Mouse (Mus musculus) midbrain, postnatal 0 days (tissue): ENCODE measurements around the gene Ift81. TPM values are rescaled to one million over a fixed set of nuclear protein-coding genes. Genes with fewer than 3 reads are reported as not detected.

Experiments used
- ATAC-seq: fragments of 200-750 bp; cut with Nextera tagmentation; 2 replicates; pipeline ENCODE4 v1.8.0; 2017; ENCODE audit warnings: moderate number of reproducible peaks, mild to moderate bottlenecking, moderate TSS enrichment, moderate library complexity; ENCODE audit not compliant: low FRiP score
- DNase-seq: peaks from one replicate; pipeline ENCODE4 v3.0.0-alpha.2; 2015; ENCODE audit warnings: low spot score
- H3K27ac ChIP-seq: fragments of 300-500 bp; sonication (generic); 2 replicates; pipeline ENCODE4 v1.5.1; 2014; ENCODE audit warnings: low read depth, mild to moderate bottlenecking, low read length, mixed read lengths
- H3K27me3 ChIP-seq: fragments of 300-500 bp; sonication (generic); 2 replicates; pipeline ENCODE4 v1.6.1; 2014; ENCODE audit warnings: low read length, control low read depth, mixed read lengths; ENCODE audit not compliant: insufficient read depth
- H3K36me3 ChIP-seq: fragments of 300-500 bp; sonication (generic); 2 replicates; pipeline ENCODE4 v1.6.1; 2014; ENCODE audit warnings: low read length, control low read depth, mixed read lengths; ENCODE audit not compliant: insufficient read depth
- H3K4me1 ChIP-seq: fragments of 300-500 bp; sonication (generic); 2 replicates; pipeline ENCODE4 v1.6.1; 2014; ENCODE audit warnings: mild to moderate bottlenecking, control low read depth, antibody characterized with exemption, low read length, mixed read lengths; ENCODE audit not compliant: insufficient read depth
- H3K4me2 ChIP-seq: fragments of 300-500 bp; sonication (generic); 2 replicates; pipeline ENCODE4 v1.6.1; 2014; ENCODE audit warnings: low read depth, mild to moderate bottlenecking, low read length, mixed read lengths; ENCODE audit not compliant: poor library complexity, severe bottlenecking
- H3K4me3 ChIP-seq: fragments of 300-500 bp; sonication (generic); 2 replicates; pipeline ENCODE4 v1.5.1; 2014; ENCODE audit warnings: low read depth, mild to moderate bottlenecking, low read length, moderate library complexity
- H3K9ac ChIP-seq: fragments of 300-500 bp; sonication (generic); replicated peaks from 2 replicates; pipeline ENCODE4 v1.6.1; 2014; ENCODE audit warnings: mild to moderate bottlenecking, low read length, moderate library complexity, mixed read lengths; ENCODE audit not compliant: poor library complexity, severe bottlenecking
- H3K9me3 ChIP-seq: fragments of 300-500 bp; sonication (generic); 2 replicates; pipeline ENCODE4 v1.6.1; 2016; ENCODE audit warnings: low read length, control low read depth
- CTCF ChIP-seq: IDR thresholded peaks from 2 replicates; pipeline ENCODE4 v1.5.1; 2016; ENCODE audit warnings: antibody characterized with exemption, mild to moderate bottlenecking
- WGBS: fragments of 180-500 bp; shearing (Covaris S2); extraction: QIAGEN DNeasy Blood & Tissue Kit; methylation state at CpG from one replicate; pipeline ENCODE4 v1.1.7; 2014; 5-methylcytosine and 5-hydroxymethylcytosine counted together
- polyA plus RNA-seq: library from polyadenylated mRNA; unstranded; fragments of >200 nt; fragmentation: Nextera tagmentation; extraction: Ambion mirVana; gene quantifications from 2 replicates; pipeline ENCODE4 v1.2.1, GENCODE M21; 2015
- total RNA-seq: library from RNA; depleted of rRNA; stranded (reverse); fragments of >200 nt; gene quantifications from 2 replicates; pipeline ENCODE4 v1.2.3, GENCODE M21; 2014

The Ift81 gene
- total and polyA plus RNA-seq, 2 experiments from 2014 or later, result 35.1 to 71.9 TPM

GRCm38 (mm10) chr5:122604894-122605293 is 9.4 kb downstream of the Ift81 start:
- Histone ChIP-seq H3K9me3 (no peaks in the 10 kb centered on the region), H3K4me2 (no peak overlapping the region), H3K27me3 (no peaks in the 10 kb centered on the region), H3K4me3 (no peak overlapping the region), H3K4me1 (no peaks in the 10 kb centered on the region), H3K36me3 (peaks cover 30% of the 10 kb centered on the region), H3K9ac (no peak overlapping the region), H3K27ac (no peak overlapping the region)
- ATAC-seq (no peak), DNase-seq (no peak)
- no peak for TF ChIP-seq CTCF
- WGBS, result 56% methylated on average over 2 of the region's 2 CpGs

DNA sequence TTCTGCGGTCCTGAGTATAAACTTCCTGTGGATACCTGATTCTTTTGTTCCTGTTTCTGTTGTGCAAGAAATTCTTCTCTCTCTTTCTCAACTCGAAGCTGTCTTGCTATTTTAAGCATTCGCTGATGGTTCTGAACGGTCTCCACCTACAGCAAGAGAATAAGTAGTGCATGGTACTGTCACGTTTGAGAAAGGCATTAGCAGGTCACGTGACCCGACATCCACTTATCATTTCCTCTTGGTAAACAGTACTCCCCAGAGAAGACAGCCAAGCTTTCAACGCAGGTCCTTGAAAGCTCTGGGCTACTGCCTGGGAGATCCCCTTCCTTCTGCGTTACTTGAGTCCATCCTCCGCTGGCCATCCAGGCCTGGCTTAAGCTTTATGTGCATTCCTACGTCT is 12.1 kb downstream of the Ift81 start:
- ATAC-seq (no peak), DNase-seq (no peak)
- H3K27ac ChIP-seq, result no peak overlapping the region
- no peak overlapping the region for H3K4me2 ChIP-seq
- no peaks in the 10 kb centered on the region for H3K4me1 ChIP-seq
- no peak for TF ChIP-seq CTCF
- no peaks in the 10 kb centered on the region for H3K9me3 ChIP-seq
- no peak overlapping the region for H3K4me3 ChIP-seq
- H3K27me3 ChIP-seq, result no peaks in the 10 kb centered on the region
- H3K36me3 ChIP-seq, result peaks cover 32% of the 10 kb centered on the region
- H3K9ac ChIP-seq, result no peak overlapping the region
- 86% methylated on average over 11 of the region's 11 CpGs for WGBS

DNA sequence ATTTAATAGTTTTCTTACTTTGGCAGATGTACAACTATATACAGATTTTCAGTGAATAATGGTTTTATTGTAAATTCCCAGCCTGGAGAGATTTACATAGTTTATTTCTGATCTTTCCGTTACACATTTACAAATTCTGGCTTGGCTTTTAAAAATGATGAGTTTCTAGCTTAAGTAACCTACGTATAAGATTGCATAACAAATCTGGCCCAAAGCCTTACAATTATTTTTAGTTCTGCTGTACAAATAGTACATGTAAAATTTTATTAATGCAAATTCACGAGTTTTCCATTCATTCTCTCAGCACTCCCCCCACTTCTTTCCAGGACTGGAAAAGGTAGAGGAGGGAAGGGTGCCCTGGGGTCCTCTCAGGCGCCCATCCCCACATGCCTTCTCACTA is 18.8 kb downstream of the Ift81 start:
- H3K9me3 ChIP-seq, result no peaks in the 10 kb centered on the region
- 91% methylated on average over 4 of the region's 4 CpGs for WGBS
- DNase-seq (no peak), ATAC-seq (no peak)
- H3K27me3 ChIP-seq, result no peaks in the 10 kb centered on the region
- H3K4me1 ChIP-seq, result no peaks in the 10 kb centered on the region
- no peak overlapping the region for H3K4me3 ChIP-seq
- H3K27ac ChIP-seq, result no peak overlapping the region
- peaks cover 34% of the 10 kb centered on the region for H3K36me3 ChIP-seq
- H3K4me2 ChIP-seq, result no peak overlapping the region
- no peak for TF ChIP-seq CTCF
- no peak overlapping the region for H3K9ac ChIP-seq

DNA sequence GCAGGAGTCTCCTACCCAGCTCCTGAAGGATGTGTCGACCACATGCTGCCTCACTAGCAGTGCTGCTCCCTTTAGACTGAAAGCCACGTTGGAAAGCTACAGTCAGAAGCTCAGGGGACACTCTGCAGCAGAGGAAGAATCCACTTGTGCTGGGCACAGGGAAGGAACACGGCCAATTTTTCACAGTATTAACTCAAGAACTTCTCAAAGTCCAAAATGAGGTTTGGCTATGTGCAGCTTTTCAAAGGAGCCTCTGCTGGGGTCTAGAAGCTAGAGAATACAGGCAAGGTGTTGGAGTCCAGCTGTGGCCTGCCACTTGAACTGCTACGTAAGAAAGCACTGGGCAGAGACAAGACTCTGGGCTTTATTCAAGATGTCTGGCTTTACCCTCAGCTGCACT is 24.4 kb downstream of the Ift81 start:
- no peak overlapping the region for H3K4me3 ChIP-seq
- DNase-seq (no peak), ATAC-seq (no peak)
- H3K36me3 ChIP-seq, result peaks cover 27% of the 10 kb centered on the region
- WGBS, result 86% methylated on average over 4 of the region's 4 CpGs
- no peak for TF ChIP-seq CTCF
- H3K27me3 ChIP-seq, result no peaks in the 10 kb centered on the region
- H3K9ac ChIP-seq, result no peak overlapping the region
- no peaks in the 10 kb centered on the region for H3K4me1 ChIP-seq
- H3K4me2 ChIP-seq, result no peak overlapping the region
- H3K27ac ChIP-seq, result no peak overlapping the region
- H3K9me3 ChIP-seq, result no peaks in the 10 kb centered on the region

- H3K27me3 ChIP-seq, result no peaks in the 10 kb centered on the region
- no peak overlapping the region for H3K9ac ChIP-seq
- no peak overlapping the region for H3K4me3 ChIP-seq
- TF ChIP-seq CTCF, result no peak
- ATAC-seq (no peak), DNase-seq (no peak)
- no peak overlapping the region for H3K4me2 ChIP-seq
- no peaks in the 10 kb centered on the region for H3K9me3 ChIP-seq
- H3K36me3 ChIP-seq, result peaks cover 17% of the 10 kb centered on the region
- 68% methylated on average over 9 of the region's 9 CpGs for WGBS
- no peak overlapping the region for H3K27ac ChIP-seq
- H3K4me1 ChIP-seq, result no peaks in the 10 kb centered on the region
These were observed 28.8 kb downstream of the Ift81 start for GRCm38 (mm10) chr5:122585546-122585945.

GRCm38 (mm10) chr5:122584093-122584492 is 30.2 kb downstream of the Ift81 start:
- 77% methylated on average over 5 of the region's 5 CpGs for WGBS
- no peaks in the 10 kb centered on the region for H3K4me1 ChIP-seq
- TF ChIP-seq CTCF, result no peak
- peaks cover 25% of the 10 kb centered on the region for H3K36me3 ChIP-seq
- no peak overlapping the region for H3K9ac ChIP-seq
- no peaks in the 10 kb centered on the region for H3K27me3 ChIP-seq
- no peaks in the 10 kb centered on the region for H3K9me3 ChIP-seq
- no peak for ATAC-seq
- H3K4me3 ChIP-seq, result no peak overlapping the region
- no peak for DNase-seq
- H3K27ac ChIP-seq, result no peak overlapping the region
- H3K4me2 ChIP-seq, result no peak overlapping the region
